Mouse (Mus musculus): ENCODE data around the gene Casd1. TPM values are rescaled to one million over a fixed set of nuclear protein-coding genes. Genes with fewer than 3 reads are reported as not detected.

Casd1 gene
- polyA plus RNA-seq, 1 experiment from 2014 or later: 40.3 TPM

- no peak for ATAC-seq (ENCODE audit: low FRiP score, low read depth)
- H3K27me3 ChIP-seq: no peaks in the 10 kb centered on the region
- H3K27ac ChIP-seq: no peak overlapping the region
- H3K4me3 ChIP-seq: no peak overlapping the region
- 80% methylated on average over 4 of the region's 4 CpGs for WGBS
- 0 out of 2 replicates have a peak, but pooled peaks cover 9% of the 10 kb centered on the region for H3K4me1 ChIP-seq
- no peaks in the 10 kb centered on the region for H3K36me3 ChIP-seq
- no peaks in the 10 kb centered on the region for H3K9me3 ChIP-seq
- no peak overlapping the region for H3K9ac ChIP-seq
- H3K4me2 ChIP-seq (replicated peaks): no peak overlapping the region
Measured at GRCm38 (mm10) chr6:4587946-4588345, 12.7 kb upstream of the Casd1 start.

- Histone ChIP-seq H3K9ac (no peak overlapping the region), H3K4me1 (0 out of 2 replicates have a peak, but pooled peaks cover 9% of the 10 kb centered on the region), H3K4me3 (no peak overlapping the region), H3K9me3 (no peaks in the 10 kb centered on the region), H3K4me2 (replicated peaks) (no peak overlapping the region), H3K27ac (no peak overlapping the region), H3K36me3 (no peaks in the 10 kb centered on the region), H3K27me3 (no peaks in the 10 kb centered on the region)
- ATAC-seq (ENCODE audit: low FRiP score, low read depth): no peak
- WGBS: 92% methylated on average over 3 of the region's 3 CpGs
Measured at GRCm38 (mm10) chr6:4588722-4589121, 11.9 kb upstream of the Casd1 start.

- H3K4me1 ChIP-seq: peaks cover 12% of the 10 kb centered on the region
- H3K36me3 ChIP-seq: no peaks in the 10 kb centered on the region
- no peak overlapping the region for H3K27ac ChIP-seq
- H3K4me3 ChIP-seq: no peak overlapping the region
- no peak overlapping the region for H3K4me2 ChIP-seq (replicated peaks)
- H3K9ac ChIP-seq: no peak overlapping the region
- ATAC-seq (ENCODE audit: low FRiP score, low read depth): no peak
- H3K27me3 ChIP-seq: no peaks in the 10 kb centered on the region
- WGBS: 61% methylated on average over 8 of the region's 8 CpGs
- no peaks in the 10 kb centered on the region for H3K9me3 ChIP-seq
Measured at GRCm38 (mm10) chr6:4590089-4590488, 10.6 kb upstream of the Casd1 start.

GRCm38 (mm10) chr6:4597711-4598110 is 2.9 kb upstream of the Casd1 start:
- H3K4me3 ChIP-seq: no peak overlapping the region
- no peak for ATAC-seq (ENCODE audit: low FRiP score, low read depth)
- H3K27ac ChIP-seq: no peak overlapping the region
- peaks cover 25% of the 10 kb centered on the region for H3K4me1 ChIP-seq
- H3K27me3 ChIP-seq: no peaks in the 10 kb centered on the region
- H3K4me2 ChIP-seq (replicated peaks): no peak overlapping the region
- no peaks in the 10 kb centered on the region for H3K9me3 ChIP-seq
- H3K36me3 ChIP-seq: no peaks in the 10 kb centered on the region
- H3K9ac ChIP-seq: no peak overlapping the region
- 60% methylated on average over 4 of the region's 4 CpGs for WGBS

GRCm38 (mm10) chr6:4600085-4600657 is 468 bp upstream of the Casd1 start:
- 16% methylated on average over 7 of the region's 7 CpGs for WGBS
- peak overlapping the region; percentile 65 for H3K4me3 ChIP-seq
- peak overlapping the region; percentile 97 for H3K27ac ChIP-seq
- 0 out of 2 replicates have a peak, but pooled peaks have one; percentile 8 for ATAC-seq (ENCODE audit: low FRiP score, low read depth)
- no peaks in the 10 kb centered on the region for H3K27me3 ChIP-seq
- no peaks in the 10 kb centered on the region for H3K9me3 ChIP-seq
- H3K36me3 ChIP-seq: no peaks in the 10 kb centered on the region
- peaks cover 36% of the 10 kb centered on the region for H3K4me1 ChIP-seq
- peak overlapping the region; percentile 97 for H3K9ac ChIP-seq
- H3K4me2 ChIP-seq (replicated peaks): peak overlapping the region; percentile 91

GRCm38 (mm10) chr6:4601297-4601931 is 775 bp downstream of the Casd1 start:
- H3K4me3 ChIP-seq: peak overlapping the region; percentile 65
- ATAC-seq (ENCODE audit: low FRiP score, low read depth): peak; percentile 71
- no peaks in the 10 kb centered on the region for H3K9me3 ChIP-seq
- 4% methylated on average over 34 of the region's 58 CpGs for WGBS
- peak overlapping the region; percentile 97 for H3K27ac ChIP-seq
- H3K36me3 ChIP-seq: no peaks in the 10 kb centered on the region
- peaks cover 39% of the 10 kb centered on the region for H3K4me1 ChIP-seq
- no peaks in the 10 kb centered on the region for H3K27me3 ChIP-seq
- H3K9ac ChIP-seq: peak overlapping the region; percentile 97
- peak overlapping the region; percentile 91 for H3K4me2 ChIP-seq (replicated peaks)

- H3K9ac ChIP-seq: no peak overlapping the region
- H3K9me3 ChIP-seq: no peaks in the 10 kb centered on the region
- peak overlapping the region; percentile 97 for H3K27ac ChIP-seq
- peaks cover 45% of the 10 kb centered on the region for H3K4me1 ChIP-seq
- H3K27me3 ChIP-seq: no peaks in the 10 kb centered on the region
- H3K36me3 ChIP-seq: no peaks in the 10 kb centered on the region
- H3K4me3 ChIP-seq: peak overlapping the region; percentile 65
- ATAC-seq (ENCODE audit: low FRiP score, low read depth): no peak
- WGBS: 40% methylated on average over 5 of the region's 5 CpGs
- H3K4me2 ChIP-seq (replicated peaks): peak overlapping the region; percentile 91
Measured at GRCm38 (mm10) chr6:4602012-4602411, 1.4 kb downstream of the Casd1 start.

- no peak overlapping the region for H3K27ac ChIP-seq
- peaks cover 39% of the 10 kb centered on the region for H3K4me1 ChIP-seq
- peak; percentile 54; the same call in 1 of the 2 replicates for ATAC-seq (ENCODE audit: low FRiP score, low read depth)
Measured at GRCm38 (mm10) chr6:4606394-4606793, 5.8 kb downstream of the Casd1 start.

GRCm38 (mm10) chr6:4610216-4610896 is 9.7 kb downstream of the Casd1 start:
- Histone ChIP-seq H3K4me3 (no peak overlapping the region), H3K4me2 (replicated peaks) (no peak overlapping the region), H3K4me1 (peaks cover 14% of the 10 kb centered on the region), H3K27ac (no peak overlapping the region), H3K9me3 (no peaks in the 10 kb centered on the region), H3K36me3 (peaks cover 16% of the 10 kb centered on the region), H3K9ac (no peak overlapping the region), H3K27me3 (no peaks in the 10 kb centered on the region)
- WGBS: 87% methylated on average over 4 of the region's 4 CpGs
- no peak for ATAC-seq (ENCODE audit: low FRiP score, low read depth)

More at GRCm38 (mm10) chr6:4606394-4606793, 5.8 kb downstream of the Casd1 start:
- Histone ChIP-seq H3K4me2 (replicated peaks) (no peak overlapping the region), H3K36me3 (peaks cover 6% of the 10 kb centered on the region), H3K27me3 (no peaks in the 10 kb centered on the region), H3K4me3 (no peak overlapping the region), H3K9me3 (no peaks in the 10 kb centered on the region), H3K9ac (no peak overlapping the region)
- WGBS: 70% methylated on average over 4 of the region's 4 CpGs

- 81% methylated on average over 4 of the region's 4 CpGs for WGBS
- H3K36me3 ChIP-seq: peaks cover 24% of the 10 kb centered on the region
- H3K27ac ChIP-seq: no peak overlapping the region
- H3K4me1 ChIP-seq: peaks cover 7% of the 10 kb centered on the region
- H3K27me3 ChIP-seq: no peaks in the 10 kb centered on the region
- no peak overlapping the region for H3K9ac ChIP-seq
- H3K9me3 ChIP-seq: no peaks in the 10 kb centered on the region
- ATAC-seq (ENCODE audit: low FRiP score, low read depth): no peak
- H3K4me3 ChIP-seq: no peak overlapping the region
- no peak overlapping the region for H3K4me2 ChIP-seq (replicated peaks)
Measured at GRCm38 (mm10) chr6:4611853-4612252, 11.2 kb downstream of the Casd1 start.

GRCm38 (mm10) chr6:4612431-4612830 is 11.8 kb downstream of the Casd1 start:
- Histone ChIP-seq H3K27ac (no peak overlapping the region), H3K4me1 (peaks cover 1% of the 10 kb centered on the region; the same call in 1 of the 2 replicates), H3K9me3 (no peaks in the 10 kb centered on the region), H3K9ac (no peak overlapping the region), H3K36me3 (peaks cover 29% of the 10 kb centered on the region), H3K27me3 (no peaks in the 10 kb centered on the region), H3K4me2 (replicated peaks) (no peak overlapping the region), H3K4me3 (no peak overlapping the region)
- 64% methylated on average over 7 of the region's 7 CpGs for WGBS
- no peak for ATAC-seq (ENCODE audit: low FRiP score, low read depth)

- Histone ChIP-seq H3K36me3 (peaks cover 44% of the 10 kb centered on the region), H3K27me3 (no peaks in the 10 kb centered on the region), H3K9me3 (no peaks in the 10 kb centered on the region), H3K9ac (no peak overlapping the region), H3K4me2 (replicated peaks) (no peak overlapping the region), H3K4me3 (no peak overlapping the region), H3K27ac (no peak overlapping the region), H3K4me1 (no peaks in the 10 kb centered on the region)
- 86% methylated on average over 10 of the region's 10 CpGs for WGBS
- ATAC-seq (ENCODE audit: low FRiP score, low read depth): no peak
Measured at GRCm38 (mm10) chr6:4617911-4618310, 17.3 kb downstream of the Casd1 start.

Data from limb, embryonic 13.5 days (tissue).